Mouse (Mus musculus) left cerebral cortex, postnatal 36 days (tissue): ENCODE results near the gene Gm39566. TPM values are rescaled to one million over a fixed set of nuclear protein-coding genes. Genes with fewer than 3 reads are reported as not detected.
A peak's percentile ranks its signal among the peaks of the same experiment; 100 is the strongest.

Experiments
- DNase-seq, 2 experiments: peaks; one replicate each; pipeline ENCODE4 v3.0.0; 2021 to 2022; ENCODE audit warnings: low spot score in 2 of 2, mixed read lengths in 1 of 2
- intact Hi-C: fragments of 180-260 bp; cut with DNase I; formaldehyde crosslinking; loops from one replicate; pipeline ENCODE4 v1.15.1; 2025
- total RNA-seq, 2 experiments: library from RNA; stranded (reverse); gene quantifications; 2 replicates each; pipeline ENCODE4 v1.2.3; 2021

Gene Gm39566
- total RNA-seq, 2 experiments from 2014 or later, result not detected

- no peak for DNase-seq
- intact Hi-C loops, result loop anchor here (2.0 to 5.0 kb wide), 3 partner anchors 33 to 77 kb away; partner anchors contain the start of genes 2810408A11Rik, Neurl4 and Polr2a
Measured at GRCm38 (mm10) chr11:69835966-69836335, 20.9 kb upstream of the Gm39566 start.

- intact Hi-C loops, result loop anchor here (5.0 kb wide), 1 partner anchor 67 kb away; the partner anchor contains the start of genes 2810408A11Rik and Neurl4
- DNase-seq, result no peak
Measured at GRCm38 (mm10) chr11:69835326-69835965, 20.3 kb upstream of the Gm39566 start.

- intact Hi-C loops, result no loop called here
- DNase-seq, result peak in 1 of 2 experiments; percentile 46
Measured at GRCm38 (mm10) chr11:69834001-69834549, 19.0 kb upstream of the Gm39566 start.

GRCm38 (mm10) chr11:69833554-69833953 lies 18.5 kb upstream of the Gm39566 start:
- intact Hi-C loops, result no loop called here
- no peak for DNase-seq

- no peak for DNase-seq
- intact Hi-C loops, result no loop called here
Measured at GRCm38 (mm10) chr11:69828832-69829231, 13.7 kb upstream of the Gm39566 start.

GRCm38 (mm10) chr11:69823456-69823855 lies 8.4 kb upstream of the Gm39566 start:
- no peak for DNase-seq
- intact Hi-C loops, result no loop called here

GRCm38 (mm10) chr11:69822080-69822479 lies 7.0 kb upstream of the Gm39566 start, which contains the start of gene Spem1:
Spem1 (minus strand) TSS chr11:69822180.
- intact Hi-C loops, result no loop called here
- DNase-seq, result no peak

GRCm38 (mm10) chr11:69818871-69819270 lies 3.8 kb upstream of the Gm39566 start:
- no peak for DNase-seq
- intact Hi-C loops, result no loop called here

GRCm38 (mm10) chr11:69818365-69818764 lies 3.3 kb upstream of the Gm39566 start, which contains the start of gene Spem2:
Spem2 (minus strand) TSS chr11:69818465.
- no peak for DNase-seq
- intact Hi-C loops, result no loop called here

- intact Hi-C loops, result no loop called here
- DNase-seq, result no peak
Measured at GRCm38 (mm10) chr11:69816520-69816919, 1.4 kb upstream of the Gm39566 start.

- no peak for DNase-seq
- intact Hi-C loops, result no loop called here
Measured at GRCm38 (mm10) chr11:69810280-69810679, 4.8 kb downstream of the Gm39566 start.

GRCm38 (mm10) chr11:69807641-69808040 lies 7.5 kb downstream of the Gm39566 start:
- DNase-seq, result no peak
- intact Hi-C loops, result no loop called here

GRCm38 (mm10) chr11:69806378-69806777 lies 8.7 kb downstream of the Gm39566 start:
- intact Hi-C loops, result no loop called here
- DNase-seq, result no peak

GRCm38 (mm10) chr11:69804972-69805909 lies 9.9 kb downstream of the Gm39566 start, which contains the start of gene Tmem102:
Tmem102 (minus strand) TSS chr11:69805624.
- no peak for DNase-seq
- intact Hi-C loops, result loop anchor here (5.0 kb wide), 1 partner anchor 72 kb away; the partner anchor contains the start of gene Tmem95

- intact Hi-C loops, result loop anchor here (5.0 kb wide), 1 partner anchor 73 kb away; the partner anchor contains the start of gene Tmem95
- DNase-seq, result no peak
Measured at GRCm38 (mm10) chr11:69804652-69804940, 10.5 kb downstream of the Gm39566 start.

- intact Hi-C loops, result loop anchor here (1.0 to 5.0 kb wide), 3 partner anchors 33 to 73 kb away; partner anchors contain the start of genes Nlgn2 and Tmem95
- peak; percentile 71 for DNase-seq
Measured at GRCm38 (mm10) chr11:69803786-69804651, 11.1 kb downstream of the Gm39566 start.

- intact Hi-C loops, result loop anchor here (1.0 to 5.0 kb wide), 3 partner anchors 33 to 74 kb away; partner anchors contain the start of genes Nlgn2 and Tmem95
Measured at GRCm38 (mm10) chr11:69803328-69803727, 11.8 kb downstream of the Gm39566 start.

GRCm38 (mm10) chr11:69802648-69803105 lies 12.4 kb downstream of the Gm39566 start:
- DNase-seq, result peak; percentile 72 to 73
- intact Hi-C loops, result loop anchor here (1.0 to 5.0 kb wide), 3 partner anchors 34 to 75 kb away; partner anchors contain the start of genes Nlgn2 and Tmem95

More at GRCm38 (mm10) chr11:69803328-69803727, 11.8 kb downstream of the Gm39566 start:
- no peak for DNase-seq
